Mouse (Mus musculus) erythroblast, adult 5-6 weeks (primary cell): ENCODE data around the gene AU022252. TPM values are rescaled to one million over a fixed set of nuclear protein-coding genes. Genes with fewer than 3 reads are reported as not detected.

Experiments
- total RNA-seq, 2 experiments: library from RNA; stranded (forward) in 1 of 2; stranded (reverse) in 1 of 2; fragments of 150-400 nt in 1 of 2; fragments of 200-764, 138-1000 nt in 1 of 2; gene quantifications; 2 replicates each; pipeline versions ENCODE4 v1.2.3 to v1.2.4; 2015 to 2017; ENCODE audit warnings: low replicate concordance in 2 of 2

AU022252 gene
- total RNA-seq, 2 experiments from 2014 or later, result 0.96 to 1.3 TPM

Other genes with a start within 250 kb of the AU022252 start
- 0.38 and 2.7 TPM in 2 replicates for gene Slc2a1, start 124.0 kb downstream of the AU022252 start, total RNA-seq (2015; ENCODE audit: low replicate concordance)
- 1.1 and 1.4 TPM in 2 replicates for gene Slc2a1, start 124.0 kb downstream of the AU022252 start, total RNA-seq (2017; ENCODE audit: low replicate concordance)
- 2.3 and 4.2 TPM in 2 replicates for gene Zfp691, start 58.5 kb downstream of the AU022252 start, total RNA-seq (2015; ENCODE audit: low replicate concordance)
- 3.1 and 4.0 TPM in 2 replicates for gene Zfp691, start 58.5 kb downstream of the AU022252 start, total RNA-seq (2017; ENCODE audit: low replicate concordance)
- gene Ermap, start 42.7 kb downstream of the AU022252 start, total RNA-seq (2015; ENCODE audit: low replicate concordance), result 938 and 1,091 TPM in 2 replicates
- gene Ermap, start 42.7 kb downstream of the AU022252 start, total RNA-seq (2017; ENCODE audit: low replicate concordance), result 1,195 and 1,321 TPM in 2 replicates
- 21.7 and 32.1 TPM in 2 replicates for gene Svbp, start 37.4 kb downstream of the AU022252 start, total RNA-seq (2015; ENCODE audit: low replicate concordance)
- 36.0 and 124 TPM in 2 replicates for gene Svbp, start 37.4 kb downstream of the AU022252 start, total RNA-seq (2017; ENCODE audit: low replicate concordance)
- gene Tmem269, start 14.5 kb downstream of the AU022252 start, total RNA-seq (2015; ENCODE audit: low replicate concordance), result not detected in 2 replicates
- gene Tmem269, start 14.5 kb downstream of the AU022252 start, total RNA-seq (2017; ENCODE audit: low replicate concordance), result not detected in 2 replicates
- gene P3h1, start 203 bp upstream of the AU022252 start, total RNA-seq (2015; ENCODE audit: low replicate concordance), result 1.5 and 4.2 TPM in 2 replicates
- 1.8 and 2.9 TPM in 2 replicates for gene P3h1, start 203 bp upstream of the AU022252 start, total RNA-seq (2017; ENCODE audit: low replicate concordance)
- not detected in 2 replicates for gene Cldn19, start 22.7 kb upstream of the AU022252 start, total RNA-seq (2015; ENCODE audit: low replicate concordance)
- not detected in 2 replicates for gene Cldn19, start 22.7 kb upstream of the AU022252 start, total RNA-seq (2017; ENCODE audit: low replicate concordance)
- gene Ybx1, start 61.9 kb upstream of the AU022252 start, total RNA-seq (2015; ENCODE audit: low replicate concordance), result 270 and 329 TPM in 2 replicates
- gene Ybx1, start 61.9 kb upstream of the AU022252 start, total RNA-seq (2017; ENCODE audit: low replicate concordance), result 221 and 268 TPM in 2 replicates
- 12.1 and 21.7 TPM in 2 replicates for gene Ppih, start 87.8 kb upstream of the AU022252 start, total RNA-seq (2015; ENCODE audit: low replicate concordance)
- gene Ppih, start 87.8 kb upstream of the AU022252 start, total RNA-seq (2017; ENCODE audit: low replicate concordance), result 32.9 and 35.6 TPM in 2 replicates
- gene Ccdc30, start 182.8 kb upstream of the AU022252 start, total RNA-seq (2015; ENCODE audit: low replicate concordance), result not detected in 2 replicates
- gene Ccdc30, start 182.8 kb upstream of the AU022252 start, total RNA-seq (2017; ENCODE audit: low replicate concordance), result not detected in 2 replicates
- 4.2 and 8.1 TPM in 2 replicates for gene Ppcs, start 189.7 kb upstream of the AU022252 start, total RNA-seq (2015; ENCODE audit: low replicate concordance)
- 2.3 and 7.2 TPM in 2 replicates for gene Ppcs, start 189.7 kb upstream of the AU022252 start, total RNA-seq (2017; ENCODE audit: low replicate concordance)
- 2.9 TPM in 1 of 2 replicates, not detected in the other for gene Zmynd12, start 190.1 kb upstream of the AU022252 start, total RNA-seq (2015; ENCODE audit: low replicate concordance)
- gene Zmynd12, start 190.1 kb upstream of the AU022252 start, total RNA-seq (2017; ENCODE audit: low replicate concordance), result 0.43 TPM in 1 of 2 replicates, not detected in the other